Mouse (Mus musculus) layer of hippocampus, adult 8-10 months (tissue): ENCODE results near the gene Fbxw13. TPM values are rescaled to one million over a fixed set of nuclear protein-coding genes. Genes with fewer than 3 reads are reported as not detected.
"Not testable (repeated sequence)": the region's sequence is repeated elsewhere in the genome, so short reads cannot be mapped to it uniquely, and the experiment has no call there.

Experiments used
- DNase-seq, 2 experiments: peaks; one replicate each; pipeline ENCODE4 v3.0.0; 2022; ENCODE audit warnings: low spot score in 2 of 2
- total RNA-seq, 4 experiments: library from RNA; stranded (reverse); gene quantifications; 2 replicates each; pipeline ENCODE4 v1.2.4; 2022

Fbxw13 gene
- not detected for total RNA-seq

- not testable (repeated sequence) for DNase-seq
Measured at GRCm38 (mm10) chr9:109195875-109196274, at the start of gene Fbxw13. Fbxw13 (minus strand) TSS chr9:109195975.

- DNase-seq, result no peak
Measured at GRCm38 (mm10) chr9:109234654-109235053, 38.9 kb upstream of the Fbxw13 start, which contains the start of gene Fbxw20. Fbxw20 (minus strand) TSS chr9:109234754.

GRCm38 (mm10) chr9:109218449-109218848, 22.7 kb upstream of the Fbxw13 start:
- no peak for DNase-seq

GRCm38 (mm10) chr9:109201347-109201746, 5.6 kb upstream of the Fbxw13 start:
- DNase-seq, result peak; percentile 4 to 5

- no peak for DNase-seq
Measured at GRCm38 (mm10) chr9:109200349-109200748, 4.6 kb upstream of the Fbxw13 start.

GRCm38 (mm10) chr9:109199353-109199752, 3.6 kb upstream of the Fbxw13 start:
- DNase-seq, result no peak

GRCm38 (mm10) chr9:109177208-109177607, 18.6 kb downstream of the Fbxw13 start:
- no peak for DNase-seq

GRCm38 (mm10) chr9:109176301-109176700, 19.5 kb downstream of the Fbxw13 start:
- no peak for DNase-seq

GRCm38 (mm10) chr9:109167316-109167715, 28.5 kb downstream of the Fbxw13 start:
- DNase-seq, result no peak

GRCm38 (mm10) chr9:109161941-109162340, 33.8 kb downstream of the Fbxw13 start, which contains the start of gene Fbxw21:
Fbxw21 (minus strand) TSS chr9:109162041.
- no peak for DNase-seq

GRCm38 (mm10) chr9:109140414-109140813, 55.4 kb downstream of the Fbxw13 start:
- DNase-seq, result not testable (repeated sequence)

- DNase-seq, result no peak
Measured at GRCm38 (mm10) chr9:109130076-109130475, 65.7 kb downstream of the Fbxw13 start.

Other genes with a start within 250 kb of the Fbxw13 start
- 1 to 10 TPM; 1.9 to 4.3 (median 3.9) TPM for gene Col7a1, start 242.4 kb downstream of the Fbxw13 start, total RNA-seq
- gene Ucn2, start 210.0 kb downstream of the Fbxw13 start, total RNA-seq, result under 1 TPM in 2 of 4 experiments, not detected in 2; 0.45 to 0.55 TPM
- gene Pfkfb4, start 204.2 kb downstream of the Fbxw13 start, total RNA-seq, result 10 to 100 TPM; 11.5 to 15.8 (median 15.4) TPM
- 10 to 100 TPM; 56.6 to 94.6 (median 77.2) TPM for gene Shisa5, start 157.4 kb downstream of the Fbxw13 start, total RNA-seq
- gene Trex1, start 136.2 kb downstream of the Fbxw13 start, total RNA-seq, result 10 to 100 TPM; 13.7 to 18.3 (median 16.4) TPM
- gene Atrip, start 121.9 kb downstream of the Fbxw13 start, total RNA-seq, result 10 to 100 TPM; 26.3 to 31.2 (median 28.3) TPM
- gene Ccdc51, start 113.5 kb downstream of the Fbxw13 start, total RNA-seq, result 1 to 10 TPM; 7.8 to 9.2 (median 8.9) TPM
- gene Tma7, start 113.4 kb downstream of the Fbxw13 start, total RNA-seq, result 100 to 1,000 TPM; 284 to 327 (median 306) TPM
- gene Plxnb1, start 100.6 kb downstream of the Fbxw13 start, total RNA-seq, result 10 to 100 TPM; 82.9 to 99.8 (median 89.8) TPM
- gene Fbxw21, start 33.9 kb downstream of the Fbxw13 start, total RNA-seq, result not detected
- not detected for gene Fbxw20, start 38.8 kb upstream of the Fbxw13 start, total RNA-seq
- not detected for gene Fbxw14, start 91.7 kb upstream of the Fbxw13 start, total RNA-seq
- not detected for gene Fbxw28, start 143.7 kb upstream of the Fbxw13 start, total RNA-seq
- gene Fbxw22, start 208.3 kb upstream of the Fbxw13 start, total RNA-seq, result not detected